Mouse (Mus musculus) kidney, adult 2 months (tissue): ENCODE data around the gene Zic2. TPM values are rescaled to one million over a fixed set of nuclear protein-coding genes. Genes with fewer than 3 reads are reported as not detected.

Experiments
- DNase-seq: peaks from one replicate; pipeline ENCODE4 v3.0.0; 2021
- H3K27ac ChIP-seq: fragments of 200-500 bp; 2 replicates; pipeline ENCODE4 v1.5.1; 2012; ENCODE audit warnings: low read depth, low read length, control low read depth, inconsistent platforms; ENCODE audit not compliant: insufficient read depth
- H3K27me3 ChIP-seq: fragments of 200-500 bp; replicated peaks from 2 replicates; pipeline ENCODE4 v1.6.1; 2012; ENCODE audit warnings: mild to moderate bottlenecking, moderate library complexity, low read length, inconsistent platforms; ENCODE audit not compliant: control insufficient read depth, insufficient read depth
- H3K36me3 ChIP-seq: fragments of 200-500 bp; 2 replicates; pipeline ENCODE4 v1.6.1; 2012; ENCODE audit warnings: mild to moderate bottlenecking, moderate library complexity, low read length, inconsistent platforms; ENCODE audit not compliant: control insufficient read depth, insufficient read depth
- H3K4me1 ChIP-seq: fragments of 200-500 bp; 2 replicates; pipeline ENCODE4 v1.6.1; 2011; ENCODE audit warnings: low read length; ENCODE audit not compliant: control insufficient read depth, insufficient read depth
- H3K4me3 ChIP-seq: fragments of 200-500 bp; 2 replicates; pipeline ENCODE4 v1.5.1; 2011; ENCODE audit warnings: mild to moderate bottlenecking, low read depth, low read length, control low read depth; ENCODE audit not compliant: insufficient read depth
- CTCF ChIP-seq: fragments of 200-500 bp; conservative IDR thresholded peaks from 2 replicates; pipeline ENCODE4 v1.5.1; 2011; ENCODE audit warnings: low read depth, mild to moderate bottlenecking, control low read depth, low read length, moderate library complexity, mixed read lengths; ENCODE audit not compliant: insufficient read depth, insufficient read length
- POLR2A ChIP-seq: fragments of 200-500 bp; IDR thresholded peaks from one replicate; pipeline ENCODE4 v1.6.1; 2011; ENCODE audit warnings: low read depth, low read length, control low read depth
- WGBS: fragments of 180-500 bp; shearing (Covaris S2); methylation state at CpG from one replicate; pipeline ENCODE4 v1.1.7; 2018; 5-methylcytosine and 5-hydroxymethylcytosine counted together
- polyA plus RNA-seq: library from polyadenylated mRNA; depleted of rRNA; stranded (reverse); fragments of >200 nt; gene quantifications from 2 replicates; pipeline ENCODE4 v1.2.3, GENCODE M21; 2012; rRNA removed

Zic2 gene
- polyA plus RNA-seq, 1 experiment: not detected

DNA sequence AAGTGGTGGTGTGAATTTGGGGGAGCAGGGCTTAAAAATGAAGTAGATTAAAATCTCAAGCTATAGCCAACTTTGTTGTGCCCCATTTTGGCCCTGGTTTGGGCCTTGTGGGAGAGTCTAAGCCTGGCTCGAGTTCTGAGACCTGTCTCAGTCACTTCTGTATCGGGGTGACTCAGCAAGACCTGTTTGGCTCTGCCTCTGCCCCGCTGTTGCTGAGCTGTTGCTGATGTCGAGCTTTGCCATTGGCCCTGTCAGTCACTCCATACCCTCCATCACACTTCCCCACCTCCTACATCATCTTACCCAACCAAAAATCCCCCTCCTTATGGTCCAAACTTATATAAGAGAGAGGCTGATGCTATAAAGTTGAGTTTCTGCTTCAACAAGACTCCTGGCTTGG lies 53.2 kb downstream of the Zic2 start:
- Histone ChIP-seq H3K36me3 (no peaks in the 10 kb centered on the region), H3K4me1 (no peaks in the 10 kb centered on the region), H3K27me3 (no peaks in the 10 kb centered on the region), H3K4me3 (no peak overlapping the region), H3K27ac (no peak overlapping the region)
- TF ChIP-seq CTCF (no peak), POLR2A (no peak)
- WGBS: 81% methylated on average over 4 of the region's 4 CpGs
- DNase-seq: no peak

Other genes with a start within 250 kb of the Zic2 start
- gene Gm5089, start 24.3 kb upstream of the Zic2 start, polyA plus RNA-seq: not detected in 2 replicates
- not detected in 2 replicates for gene Zic5, start 9.8 kb upstream of the Zic2 start, polyA plus RNA-seq
- not detected in 2 replicates for gene Gm10837, start 15.2 kb downstream of the Zic2 start, polyA plus RNA-seq
- gene Pcca, start 58.9 kb downstream of the Zic2 start, polyA plus RNA-seq: 67.4 and 77.1 TPM in 2 replicates